Mouse (Mus musculus) intestine, embryonic 16.5 days (tissue): ENCODE results near the gene Cxcl14. TPM values are rescaled to one million over a fixed set of nuclear protein-coding genes. Genes with fewer than 3 reads are reported as not detected.

Experiments used
- ATAC-seq: fragments of 200-750 bp; cut with Nextera tagmentation; 2 replicates; pipeline ENCODE4 v1.8.0; 2017; ENCODE audit warnings: moderate TSS enrichment, moderate library complexity
- H3K27ac ChIP-seq: fragments of 300-500 bp; sonication (generic); 2 replicates; pipeline ENCODE4 v1.5.1; 2014; ENCODE audit warnings: mild to moderate bottlenecking, low read length
- H3K27me3 ChIP-seq: fragments of 300-500 bp; sonication (generic); replicated peaks from 2 replicates; pipeline ENCODE4 v1.6.1; 2014; ENCODE audit warnings: low read length, control low read depth, mixed read lengths; ENCODE audit not compliant: control insufficient read depth, insufficient read depth
- H3K36me3 ChIP-seq: fragments of 300-500 bp; sonication (generic); 2 replicates; pipeline ENCODE4 v1.6.1; 2014; ENCODE audit warnings: low read length, control low read depth; ENCODE audit not compliant: control insufficient read depth, insufficient read depth
- H3K4me1 ChIP-seq: fragments of 300-500 bp; sonication (generic); 2 replicates; pipeline ENCODE4 v1.6.1; 2014; ENCODE audit warnings: low read length, control low read depth, mixed read lengths; ENCODE audit not compliant: control insufficient read depth, insufficient read depth
- H3K4me2 ChIP-seq: fragments of 300-500 bp; sonication (generic); 2 replicates; pipeline ENCODE4 v1.6.1; 2014; ENCODE audit warnings: low read depth, low read length, control low read depth
- H3K4me3 ChIP-seq: fragments of 300-500 bp; sonication (generic); 2 replicates; pipeline ENCODE4 v1.5.1; 2014; ENCODE audit warnings: mild to moderate bottlenecking, low read length
- H3K9ac ChIP-seq: fragments of 300-500 bp; sonication (generic); 2 replicates; pipeline ENCODE4 v1.6.1; 2014; ENCODE audit warnings: low read depth, low read length
- H3K9me3 ChIP-seq: fragments of 300-500 bp; sonication (generic); 2 replicates; pipeline ENCODE4 v1.6.1; 2016; ENCODE audit warnings: low read length, control low read depth; ENCODE audit not compliant: control insufficient read depth
- WGBS: fragments of 180-500 bp; shearing (Covaris S2); extraction: QIAGEN DNeasy Blood & Tissue Kit; methylation state at CpG from one replicate; pipeline ENCODE4 v1.1.7; 2014; 5-methylcytosine and 5-hydroxymethylcytosine counted together
- polyA plus RNA-seq: library from polyadenylated mRNA; unstranded; fragments of >200 nt; fragmentation: Nextera tagmentation; extraction: Ambion mirVana; gene quantifications from 2 replicates; pipeline ENCODE4 v1.2.1, GENCODE M21; 2015

Gene Cxcl14
- polyA plus RNA-seq, 1 experiment from 2014 or later = 8.8 TPM

GRCm38 (mm10) chr13:56259021-56259925 is 37.1 kb downstream of the Cxcl14 start:
- H3K27ac ChIP-seq = no peak overlapping the region
- no peaks in the 10 kb centered on the region for H3K9me3 ChIP-seq
- H3K27me3 ChIP-seq = peaks cover 80% of the 10 kb centered on the region
- peak overlapping the region; percentile 27 for H3K4me2 ChIP-seq
- ATAC-seq = no peak
- peak overlapping the region; percentile 23 for H3K4me3 ChIP-seq
- H3K9ac ChIP-seq = no peak overlapping the region
- WGBS = under 1% methylated on average over 55 of the region's 55 CpGs
- peaks cover 9% of the 10 kb centered on the region for H3K4me1 ChIP-seq
- no peaks in the 10 kb centered on the region for H3K36me3 ChIP-seq

DNA sequence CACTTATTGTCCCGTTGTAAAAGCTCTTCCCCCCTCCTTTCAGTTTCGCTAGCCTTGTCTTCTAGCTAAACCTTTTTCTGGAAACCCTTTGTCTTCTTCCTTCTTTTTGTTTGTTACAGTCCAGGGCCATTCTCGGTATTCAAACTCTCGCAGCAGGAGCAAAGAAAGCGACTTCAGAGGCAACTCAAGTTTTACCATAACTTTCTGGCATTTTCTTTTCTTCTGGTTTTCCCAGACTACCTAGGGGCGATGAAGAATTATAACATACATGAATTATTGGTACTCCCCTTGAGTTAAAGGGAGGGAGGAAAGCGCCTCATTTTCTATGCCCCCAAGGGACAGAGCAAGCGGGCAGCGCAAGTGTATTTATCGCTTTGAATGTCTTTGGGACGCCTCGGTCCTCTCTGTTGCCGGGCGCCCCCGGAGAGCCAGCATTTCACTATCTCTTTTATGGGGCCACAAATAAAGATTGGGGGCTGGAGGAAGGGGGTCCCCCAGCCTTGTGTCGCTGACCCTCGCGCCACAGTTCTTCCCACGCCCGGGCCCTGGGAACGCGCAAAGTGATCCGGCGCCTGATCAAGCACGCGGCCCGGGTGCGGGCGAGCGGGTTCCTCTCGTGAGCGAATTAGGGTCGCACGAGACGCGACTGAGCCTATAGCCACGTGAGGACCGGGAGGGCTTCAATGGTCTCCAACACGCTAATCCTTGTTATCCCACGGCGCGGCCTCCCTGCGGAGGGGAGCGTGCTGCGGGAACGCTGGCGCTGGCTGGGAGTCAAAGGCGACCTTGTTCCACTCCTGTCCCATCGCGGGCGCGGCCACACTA is 37.9 kb downstream of the Cxcl14 start:
- peak overlapping the region; percentile 27 for H3K4me2 ChIP-seq
- no peak for ATAC-seq
- no peak overlapping the region for H3K9ac ChIP-seq
- H3K36me3 ChIP-seq = no peaks in the 10 kb centered on the region
- peaks cover 89% of the 10 kb centered on the region for H3K27me3 ChIP-seq
- H3K9me3 ChIP-seq = no peaks in the 10 kb centered on the region
- H3K4me3 ChIP-seq = peak overlapping the region; percentile 23
- no peak overlapping the region for H3K27ac ChIP-seq
- under 1% methylated on average over 52 of the region's 52 CpGs for WGBS
- H3K4me1 ChIP-seq = peaks cover 9% of the 10 kb centered on the region

DNA sequence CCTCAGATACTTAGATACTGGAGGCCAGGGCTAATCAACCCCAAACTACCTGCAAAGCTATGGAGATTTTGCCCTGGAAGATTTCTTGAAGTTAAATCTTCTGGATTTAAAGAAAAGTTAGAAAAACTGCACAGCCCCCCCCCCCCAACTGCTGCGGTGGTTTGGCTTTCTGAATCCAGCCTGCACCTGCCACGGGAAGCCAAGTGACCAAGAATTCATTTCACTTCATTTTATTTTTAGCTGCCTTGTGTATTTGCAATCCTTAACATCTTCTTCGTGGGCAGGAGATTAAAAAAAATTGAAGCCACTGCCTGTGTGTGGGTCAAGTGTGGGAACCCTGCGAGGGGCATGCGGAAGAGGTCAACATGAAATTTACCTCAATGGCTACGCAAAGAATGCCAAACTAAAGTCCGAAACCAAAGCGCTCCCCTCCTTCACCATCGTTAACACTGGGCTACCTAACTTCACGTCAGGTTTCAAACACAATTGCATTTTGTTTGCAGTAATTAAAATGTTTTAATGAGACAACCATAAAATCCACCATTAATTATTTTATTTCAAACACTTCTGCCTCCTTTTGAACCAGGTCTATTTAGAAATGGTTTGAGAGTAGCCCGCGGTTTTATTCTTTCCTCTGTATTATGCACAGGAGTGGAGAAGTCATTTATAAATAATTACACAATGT is 38.7 kb downstream of the Cxcl14 start:
- ATAC-seq = no peak
- Histone ChIP-seq H3K4me1 (peaks cover 9% of the 10 kb centered on the region), H3K9me3 (no peaks in the 10 kb centered on the region), H3K4me3 (no peak overlapping the region), H3K9ac (no peak overlapping the region), H3K27ac (no peak overlapping the region), H3K4me2 (no peak overlapping the region), H3K36me3 (no peaks in the 10 kb centered on the region), H3K27me3 (peaks cover 97% of the 10 kb centered on the region)
- 6% methylated on average over 12 of the region's 12 CpGs for WGBS

DNA sequence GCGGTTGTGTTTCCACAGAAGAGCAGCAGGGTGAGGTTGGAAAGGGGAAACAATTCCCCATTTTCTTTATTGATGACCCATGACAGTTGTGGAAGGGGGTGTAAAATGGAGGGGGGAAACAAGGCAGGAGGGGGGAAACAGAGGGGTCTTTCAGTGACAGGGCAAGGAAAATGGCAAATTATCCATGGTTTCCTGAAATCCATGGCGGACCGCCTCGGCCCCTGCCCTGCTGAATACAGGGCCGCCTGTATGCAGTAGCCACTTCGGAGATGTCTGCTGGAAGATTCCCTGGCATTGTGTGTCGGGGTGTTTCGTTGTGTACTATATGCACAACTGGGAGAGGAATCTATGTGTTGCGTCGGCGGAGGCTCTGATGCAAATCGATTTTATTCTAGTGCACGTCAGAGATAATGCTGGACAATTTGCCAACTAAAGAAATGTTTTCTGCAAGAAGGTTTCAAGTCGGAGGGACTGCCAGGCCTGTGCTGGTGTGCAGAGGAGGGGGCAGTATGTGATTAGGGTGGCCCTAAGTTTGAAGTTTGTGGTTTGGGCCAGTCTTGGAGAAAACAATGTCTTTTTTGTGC is 39.5 kb downstream of the Cxcl14 start:
- no peak for ATAC-seq
- H3K4me2 ChIP-seq = no peak overlapping the region

DNA sequence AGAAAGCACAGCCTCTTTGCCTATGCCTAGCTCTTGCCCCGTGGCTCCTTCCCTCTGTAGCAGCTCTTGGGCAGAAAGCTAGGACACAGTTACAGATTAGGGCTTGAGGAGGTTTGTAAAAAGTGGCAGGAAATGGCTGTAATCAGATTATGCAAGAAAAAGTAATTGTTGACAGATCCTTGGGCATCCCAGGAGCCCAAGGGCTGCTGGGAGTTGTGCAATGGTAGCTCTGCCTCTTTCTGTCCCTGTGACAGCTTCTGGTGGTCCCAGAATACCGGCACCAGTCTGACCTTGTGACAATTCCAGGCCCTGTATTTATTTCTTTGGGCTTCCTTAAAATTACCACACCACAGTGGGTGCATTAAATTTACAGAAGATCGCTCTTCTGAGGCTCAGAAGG is 43.0 kb downstream of the Cxcl14 start:
- Histone ChIP-seq H3K4me2 (no peak overlapping the region), H3K4me1 (peaks cover 3% of the 10 kb centered on the region), H3K9ac (no peak overlapping the region), H3K27ac (no peak overlapping the region), H3K4me3 (no peak overlapping the region), H3K36me3 (no peaks in the 10 kb centered on the region), H3K9me3 (no peaks in the 10 kb centered on the region), H3K27me3 (peaks cover 97% of the 10 kb centered on the region)
- no peak for ATAC-seq
- 20% methylated on average over 3 of the region's 3 CpGs for WGBS

More for the DNA sequence above, 39.5 kb downstream of the Cxcl14 start:
- Histone ChIP-seq H3K9me3 (no peaks in the 10 kb centered on the region), H3K4me3 (no peak overlapping the region), H3K4me1 (peaks cover 12% of the 10 kb centered on the region), H3K27ac (no peak overlapping the region), H3K9ac (no peak overlapping the region), H3K36me3 (no peaks in the 10 kb centered on the region), H3K27me3 (peaks cover 97% of the 10 kb centered on the region)
- 7% methylated on average over 14 of the region's 14 CpGs for WGBS

DNA sequence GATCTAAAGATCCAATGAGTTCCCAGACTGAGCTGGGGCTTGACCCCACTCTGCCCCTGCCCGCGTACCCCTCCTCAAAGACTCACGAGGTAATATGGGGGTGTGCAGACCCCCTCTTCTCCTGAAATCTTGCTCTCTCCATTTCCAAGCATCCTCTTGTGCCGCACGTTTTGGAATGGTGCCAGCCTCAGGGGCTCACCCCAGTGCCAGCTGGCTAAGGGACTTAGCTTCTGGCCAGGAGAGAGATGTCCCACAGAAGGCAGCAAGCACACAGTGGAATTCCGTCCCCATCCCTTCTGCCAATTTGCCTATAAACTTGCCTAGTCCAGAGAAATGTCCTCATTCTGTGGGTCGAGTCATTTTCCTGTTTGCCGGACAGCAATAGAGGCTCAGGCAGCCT is 43.6 kb downstream of the Cxcl14 start:
- 15% methylated on average over 8 of the region's 8 CpGs for WGBS
- Histone ChIP-seq H3K27ac (no peak overlapping the region), H3K4me1 (peaks cover 3% of the 10 kb centered on the region), H3K4me2 (no peak overlapping the region), H3K4me3 (no peak overlapping the region), H3K9ac (no peak overlapping the region), H3K27me3 (peaks cover 98% of the 10 kb centered on the region), H3K9me3 (no peaks in the 10 kb centered on the region), H3K36me3 (no peaks in the 10 kb centered on the region)
- ATAC-seq = no peak

DNA sequence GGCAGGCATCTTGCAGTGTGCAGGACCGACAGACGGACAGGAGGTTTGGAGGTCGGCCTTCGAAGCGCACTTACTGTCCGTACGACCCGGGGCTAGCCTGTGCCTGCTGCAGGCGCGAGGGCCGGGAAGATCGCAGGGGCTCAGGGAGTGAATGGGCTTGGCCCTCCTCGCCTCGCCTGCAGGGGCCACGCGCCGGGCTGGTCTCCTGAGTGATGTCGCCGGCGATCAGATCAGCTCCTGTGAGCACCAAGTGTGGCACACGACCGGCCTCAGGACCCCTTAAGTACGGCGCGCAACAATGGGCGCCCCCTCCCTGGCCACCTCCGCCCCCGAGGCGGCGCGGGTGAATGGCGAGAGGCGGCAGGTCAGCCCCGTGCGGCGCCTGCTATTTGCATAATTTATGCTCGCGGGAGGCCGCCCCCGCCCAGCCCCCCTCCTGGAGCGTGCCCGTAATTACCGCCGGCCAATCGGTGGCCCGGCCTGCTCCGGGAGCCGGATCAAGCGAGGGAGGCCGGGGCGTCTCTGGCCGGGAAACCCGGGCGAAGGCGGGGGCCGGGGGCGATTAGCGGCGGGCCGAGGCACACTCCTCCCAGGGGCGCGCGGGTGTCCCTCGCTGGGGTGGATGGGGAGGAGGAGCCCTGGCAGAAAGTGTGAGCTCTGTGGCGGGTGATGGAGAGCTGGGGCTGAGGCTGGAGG is 44.3 kb downstream of the Cxcl14 start, which contains the start of gene Neurog1:
Neurog1 (minus strand) TSS at position 240 of the 696 bp plus-strand sequence.
- Histone ChIP-seq H3K27ac (no peak within 1 kb of the TSS), H3K9me3 (no peaks in the 10 kb centered on the region), H3K4me1 (peaks cover 3% of the 10 kb centered on the region), H3K9ac (no peak within 1 kb of the TSS), H3K4me3 (peak within 1 kb of the TSS; percentile 35), H3K27me3 (peaks cover 98% of the 10 kb centered on the region), H3K36me3 (no peaks in the 10 kb centered on the region), H3K4me2 (peak within 1 kb of the TSS; percentile 44)
- WGBS = 1% methylated on average over 65 of the region's 65 CpGs
- peak; percentile 38; the same call in 1 of the 2 replicates for ATAC-seq

DNA sequence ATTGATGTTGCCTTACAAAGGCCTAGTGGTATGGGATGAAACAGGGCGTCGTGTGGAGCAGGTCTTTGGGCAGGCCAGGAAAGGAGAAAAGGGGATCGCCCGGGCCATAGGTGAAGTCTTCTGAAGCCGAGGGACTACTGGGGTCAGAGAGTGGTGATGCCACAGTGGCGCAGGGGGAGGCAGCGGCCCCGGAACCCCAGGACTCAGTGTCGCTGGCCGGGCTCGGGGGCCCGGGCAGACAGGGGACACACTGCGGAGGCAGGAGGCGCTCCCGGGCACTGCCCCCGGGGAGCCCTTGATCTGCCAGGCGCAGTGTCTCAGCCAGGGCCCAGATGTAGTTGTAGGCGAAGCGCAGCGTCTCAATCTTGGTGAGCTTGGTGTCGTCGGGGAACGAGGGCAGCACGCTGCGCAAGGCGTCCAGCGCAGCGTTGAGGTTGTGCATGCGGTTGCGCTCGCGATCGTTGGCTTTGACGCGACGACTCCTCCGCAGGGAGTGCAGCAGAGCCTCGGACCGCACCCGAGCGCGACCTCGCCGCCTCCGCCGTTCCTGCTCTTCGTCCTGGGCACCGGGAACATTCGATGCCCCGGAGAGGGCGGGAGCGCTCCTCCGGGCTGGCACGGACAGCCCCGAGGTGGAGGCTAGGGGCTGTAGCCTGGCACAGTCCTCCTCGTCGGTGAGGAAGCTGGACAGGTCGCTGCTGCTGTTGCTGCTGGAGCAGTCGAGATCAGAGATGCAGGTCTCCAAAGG is 45.0 kb downstream of the Cxcl14 start:
- Histone ChIP-seq H3K4me1 (peaks cover 3% of the 10 kb centered on the region), H3K36me3 (no peaks in the 10 kb centered on the region), H3K4me3 (no peak overlapping the region; the same call in 1 of the 2 replicates), H3K9me3 (no peaks in the 10 kb centered on the region), H3K27ac (no peak overlapping the region), H3K27me3 (peaks cover 96% of the 10 kb centered on the region), H3K4me2 (no peak overlapping the region), H3K9ac (no peak overlapping the region)
- ATAC-seq = no peak
- WGBS = 1% methylated on average over 59 of the region's 59 CpGs
